Mouse (Mus musculus): ENCODE data around the gene Hgd.

DNA sequence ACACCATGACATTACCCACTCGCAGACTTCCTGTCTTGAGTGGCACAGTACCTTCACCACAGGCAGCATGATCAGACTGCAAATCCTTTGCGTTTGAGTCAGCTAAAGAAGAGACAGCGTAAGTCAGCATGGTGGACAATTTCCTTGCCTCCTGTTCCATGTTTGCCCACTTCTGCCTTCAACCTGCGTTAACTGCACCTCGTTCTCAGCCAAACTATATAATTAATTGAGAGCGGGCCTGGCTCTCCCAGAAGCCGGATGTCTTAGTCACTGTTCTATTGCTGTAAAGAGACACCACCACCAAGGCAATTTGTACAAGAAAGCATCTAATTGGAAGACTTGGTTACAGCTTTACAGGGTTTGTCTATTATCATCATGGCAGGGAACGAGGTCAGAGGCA lies 100.9 kb downstream of the Hgd start:
- TF ChIP-seq POLR2A (IDR thresholded peaks at IDR 0.05; ENCODE audit: extremely low read depth, insufficient read depth, low read length) (no peak), CTCF (IDR thresholded peaks at IDR 0.05; ENCODE audit: extremely low read depth, insufficient read depth, low read length) (no peak)
